Mouse (Mus musculus) liver, embryonic 11.5 days (tissue): Measurements from ENCODE around the gene Scnm1. TPM values are rescaled to one million over a fixed set of nuclear protein-coding genes. Genes with fewer than 3 reads are reported as not detected.

Source experiments
- ATAC-seq: fragments of 200-750 bp; cut with Nextera tagmentation; replicated peaks from 2 replicates; pipeline ENCODE4 v1.8.0; 2017; ENCODE audit warnings: moderate number of reproducible peaks, mild to moderate bottlenecking, moderate TSS enrichment, moderate library complexity; ENCODE audit not compliant: low FRiP score
- DNase-seq: peaks from one replicate; pipeline ENCODE4 v3.0.0-alpha.2; 2017; ENCODE audit warnings: low spot score
- H3K27ac ChIP-seq: fragments of 300-500 bp; sonication (generic); 2 replicates; pipeline ENCODE4 v1.5.1; 2014; ENCODE audit warnings: mild to moderate bottlenecking, low read depth, low read length, control low read depth
- H3K27me3 ChIP-seq: fragments of 300-500 bp; sonication (generic); replicated peaks from 2 replicates; pipeline ENCODE4 v1.6.1; 2014; ENCODE audit warnings: low read length, mixed read lengths; ENCODE audit not compliant: control insufficient read depth, insufficient read depth
- H3K36me3 ChIP-seq: fragments of 300-500 bp; sonication (generic); 2 replicates; pipeline ENCODE4 v1.6.1; 2014; ENCODE audit warnings: mild to moderate bottlenecking, low read length, moderate library complexity, mixed read lengths; ENCODE audit not compliant: control insufficient read depth, insufficient read depth
- H3K4me1 ChIP-seq: fragments of 300-500 bp; sonication (generic); replicated peaks from 2 replicates; pipeline ENCODE4 v1.6.1; 2014; ENCODE audit warnings: low read length, mixed read lengths; ENCODE audit not compliant: control insufficient read depth, insufficient read depth
- H3K4me2 ChIP-seq: fragments of 300-500 bp; sonication (generic); 2 replicates; pipeline ENCODE4 v1.6.1; 2014; ENCODE audit warnings: mild to moderate bottlenecking, control low read depth, moderate library complexity
- H3K4me3 ChIP-seq: fragments of 300-500 bp; sonication (generic); 2 replicates; pipeline ENCODE4 v1.5.1; 2014; ENCODE audit warnings: low read depth, low read length, control low read depth
- H3K9ac ChIP-seq: fragments of 300-500 bp; sonication (generic); 2 replicates; pipeline ENCODE4 v1.6.1; 2014; ENCODE audit warnings: low read depth, low read length, control low read depth
- H3K9me3 ChIP-seq: fragments of 300-500 bp; sonication (generic); 2 replicates; pipeline ENCODE4 v1.6.1; 2016; ENCODE audit warnings: low read length, inconsistent platforms, mixed read lengths; ENCODE audit not compliant: control insufficient read depth
- WGBS: fragments of 180-500 bp; shearing (Covaris S2); extraction: QIAGEN DNeasy Blood & Tissue Kit; methylation state at CpG from one replicate; pipeline ENCODE4 v1.1.7; 2014; 5-methylcytosine and 5-hydroxymethylcytosine counted together
- polyA plus RNA-seq: library from polyadenylated mRNA; unstranded; fragments of >200 nt; fragmentation: Nextera tagmentation; extraction: Ambion mirVana; gene quantifications from 2 replicates; pipeline ENCODE4 v1.2.1, GENCODE M21; 2014

The Scnm1 gene
- polyA plus RNA-seq, 1 experiment from 2014 or later = 58.5 TPM

DNA sequence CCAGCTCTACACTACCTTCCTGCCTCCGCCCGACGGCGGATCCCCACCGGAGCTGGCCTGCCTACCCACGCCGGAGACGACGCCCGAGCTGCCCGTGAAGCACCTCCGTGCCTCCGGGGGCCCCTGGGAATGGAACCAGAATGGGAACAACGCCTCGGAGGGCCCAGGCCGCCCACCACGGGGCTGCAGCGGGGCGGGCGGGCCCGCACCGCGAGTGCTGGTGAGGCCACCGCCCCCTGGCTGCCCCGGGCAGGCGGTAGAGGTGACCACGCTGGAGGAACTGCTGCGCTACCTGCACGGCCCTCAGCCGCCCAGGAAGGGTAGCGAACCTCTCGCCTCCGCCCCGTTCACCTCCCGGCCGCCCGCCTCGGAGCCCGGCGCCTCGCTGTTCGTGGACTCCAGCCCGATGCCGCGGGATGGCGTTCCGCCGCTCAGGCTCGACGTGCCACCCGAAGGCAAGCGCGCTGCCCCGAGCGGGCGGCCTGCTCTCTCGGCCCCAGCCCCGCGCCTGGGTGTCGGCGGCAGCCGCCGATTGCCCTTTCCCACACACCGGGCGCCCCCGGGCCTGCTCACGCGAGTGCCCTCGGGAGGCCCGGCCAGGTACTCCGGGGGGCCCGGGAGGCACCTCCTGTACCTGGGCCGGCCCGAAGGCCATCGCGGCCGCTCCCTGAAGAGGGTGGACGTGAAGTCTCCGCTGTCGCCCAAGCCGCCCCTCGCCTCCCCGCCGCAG lies 38.9 kb upstream of the Scnm1 start:
- ATAC-seq (0 out of 2 replicates have a peak, but pooled peaks have one; percentile 11), DNase-seq (peak; percentile 47)
- peak overlapping the region; percentile 67 for H3K4me2 ChIP-seq
- H3K36me3 ChIP-seq = peaks cover 3% of the 10 kb centered on the region; the same call in 1 of the 2 replicates
- H3K4me1 ChIP-seq = peaks cover 12% of the 10 kb centered on the region
- H3K4me3 ChIP-seq = peak overlapping the region; percentile 44
- H3K9me3 ChIP-seq = no peaks in the 10 kb centered on the region
- H3K27ac ChIP-seq = no peak overlapping the region
- H3K27me3 ChIP-seq = peaks cover 47% of the 10 kb centered on the region
- H3K9ac ChIP-seq = no peak overlapping the region
- 16% methylated on average over 80 of the region's 84 CpGs for whole genome bisulfite sequencing

DNA sequence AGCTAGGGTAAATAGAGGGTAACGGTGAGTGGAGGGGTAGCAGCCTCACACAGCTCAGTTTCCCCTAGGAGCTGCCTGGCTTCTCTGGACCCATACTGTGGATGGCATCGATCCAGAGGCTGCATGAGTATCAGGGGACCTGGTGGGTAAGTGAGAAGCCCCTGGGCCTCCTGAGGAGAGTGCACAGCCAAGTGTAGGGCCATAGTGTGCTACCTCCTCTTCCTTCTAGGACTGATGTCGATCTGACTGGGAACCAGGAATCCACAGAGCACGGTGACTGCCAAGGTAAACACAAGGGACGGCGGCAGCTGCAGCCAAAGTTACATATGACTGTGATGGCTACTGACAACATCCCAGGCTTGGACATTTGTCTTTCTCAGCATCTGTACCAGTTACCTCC lies 37.3 kb upstream of the Scnm1 start:
- Histone ChIP-seq H3K4me3 (no peak overlapping the region), H3K4me1 (peaks cover 12% of the 10 kb centered on the region), H3K27me3 (peaks cover 47% of the 10 kb centered on the region), H3K9me3 (no peaks in the 10 kb centered on the region), H3K36me3 (peaks cover 3% of the 10 kb centered on the region; the same call in 1 of the 2 replicates), H3K4me2 (no peak overlapping the region), H3K9ac (no peak overlapping the region), H3K27ac (no peak overlapping the region)
- DNase-seq (no peak), ATAC-seq (no peak)
- WGBS = 69% methylated on average over 6 of the region's 6 CpGs

DNA sequence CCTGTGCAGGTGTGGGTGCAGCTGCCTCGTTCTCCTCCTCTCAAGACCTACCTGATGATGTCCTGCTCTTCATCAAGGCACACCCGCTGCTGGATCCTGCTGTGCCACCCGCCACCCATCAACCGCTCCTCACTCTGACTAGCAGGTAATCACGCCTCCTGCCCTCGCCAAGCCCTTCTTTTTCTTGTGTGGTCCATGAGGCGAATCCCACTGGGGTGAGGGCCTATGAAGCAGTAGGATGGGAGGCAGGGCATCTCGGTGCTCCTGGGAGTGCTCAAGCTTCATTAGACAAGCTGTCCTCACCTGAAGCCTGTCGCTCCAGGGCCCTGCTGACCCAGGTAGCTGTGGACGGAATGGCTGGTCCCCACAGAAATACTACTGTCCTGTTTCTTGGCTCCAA lies 36.2 kb upstream of the Scnm1 start:
- Histone ChIP-seq H3K9ac (no peak overlapping the region), H3K27ac (no peak overlapping the region), H3K4me2 (no peak overlapping the region), H3K4me3 (no peak overlapping the region), H3K27me3 (peaks cover 47% of the 10 kb centered on the region), H3K4me1 (peaks cover 13% of the 10 kb centered on the region), H3K9me3 (no peaks in the 10 kb centered on the region), H3K36me3 (peaks cover 3% of the 10 kb centered on the region; the same call in 1 of the 2 replicates)
- 84% methylated on average over 10 of the region's 10 CpGs for WGBS
- ATAC-seq (no peak), DNase-seq (no peak)

DNA sequence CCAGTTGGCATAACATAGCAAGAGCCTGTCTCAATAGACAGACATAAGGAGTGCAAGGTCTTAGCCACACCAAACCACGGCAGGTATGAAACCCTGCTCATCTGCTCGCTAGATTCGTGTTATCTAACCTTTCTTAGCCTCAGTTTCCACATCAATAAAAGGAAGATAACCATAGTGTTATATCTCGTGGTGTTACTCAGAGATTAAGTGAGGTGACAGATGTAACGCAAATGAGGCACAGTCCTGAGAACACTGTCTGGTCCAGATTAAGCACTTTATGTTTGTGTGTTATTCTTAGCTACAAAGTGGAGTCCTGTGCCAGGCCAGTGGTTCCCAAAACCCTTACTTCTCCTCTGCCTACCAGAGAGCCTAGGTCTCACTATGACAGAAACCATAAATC lies 31.0 kb upstream of the Scnm1 start:
- DNase-seq (no peak), ATAC-seq (no peak)
- Histone ChIP-seq H3K27ac (no peak overlapping the region), H3K4me1 (peaks cover 10% of the 10 kb centered on the region), H3K4me2 (no peak overlapping the region), H3K36me3 (no peaks in the 10 kb centered on the region), H3K4me3 (no peak overlapping the region), H3K9ac (no peak overlapping the region), H3K9me3 (no peaks in the 10 kb centered on the region), H3K27me3 (peaks cover 40% of the 10 kb centered on the region)
- 57% methylated on average over 5 of the region's 5 CpGs for WGBS

DNA sequence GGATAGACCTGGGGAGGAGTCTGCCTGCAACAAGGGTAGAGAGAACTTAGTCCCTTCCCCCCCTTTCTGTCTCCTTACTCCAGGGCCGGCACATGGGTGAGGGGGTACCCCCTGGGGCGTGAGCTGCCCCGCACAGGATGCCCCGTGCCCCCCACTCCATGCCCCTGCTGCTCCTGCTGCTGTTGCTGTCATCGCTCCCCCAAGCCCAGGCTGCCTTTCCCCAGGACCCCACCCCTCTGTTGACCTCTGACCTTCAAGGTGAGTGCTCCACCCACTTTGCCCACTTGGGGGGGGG lies 30.4 kb upstream of the Scnm1 start:
- DNase-seq (no peak), ATAC-seq (no peak)
- H3K27ac ChIP-seq = no peak overlapping the region
- H3K4me1 ChIP-seq = peaks cover 15% of the 10 kb centered on the region
- H3K36me3 ChIP-seq = no peaks in the 10 kb centered on the region
- no peak overlapping the region for H3K4me2 ChIP-seq
- H3K27me3 ChIP-seq = peaks cover 39% of the 10 kb centered on the region
- H3K9me3 ChIP-seq = no peaks in the 10 kb centered on the region
- H3K4me3 ChIP-seq = no peak overlapping the region
- 70% methylated on average over 5 of the region's 5 CpGs for WGBS
- no peak overlapping the region for H3K9ac ChIP-seq

DNA sequence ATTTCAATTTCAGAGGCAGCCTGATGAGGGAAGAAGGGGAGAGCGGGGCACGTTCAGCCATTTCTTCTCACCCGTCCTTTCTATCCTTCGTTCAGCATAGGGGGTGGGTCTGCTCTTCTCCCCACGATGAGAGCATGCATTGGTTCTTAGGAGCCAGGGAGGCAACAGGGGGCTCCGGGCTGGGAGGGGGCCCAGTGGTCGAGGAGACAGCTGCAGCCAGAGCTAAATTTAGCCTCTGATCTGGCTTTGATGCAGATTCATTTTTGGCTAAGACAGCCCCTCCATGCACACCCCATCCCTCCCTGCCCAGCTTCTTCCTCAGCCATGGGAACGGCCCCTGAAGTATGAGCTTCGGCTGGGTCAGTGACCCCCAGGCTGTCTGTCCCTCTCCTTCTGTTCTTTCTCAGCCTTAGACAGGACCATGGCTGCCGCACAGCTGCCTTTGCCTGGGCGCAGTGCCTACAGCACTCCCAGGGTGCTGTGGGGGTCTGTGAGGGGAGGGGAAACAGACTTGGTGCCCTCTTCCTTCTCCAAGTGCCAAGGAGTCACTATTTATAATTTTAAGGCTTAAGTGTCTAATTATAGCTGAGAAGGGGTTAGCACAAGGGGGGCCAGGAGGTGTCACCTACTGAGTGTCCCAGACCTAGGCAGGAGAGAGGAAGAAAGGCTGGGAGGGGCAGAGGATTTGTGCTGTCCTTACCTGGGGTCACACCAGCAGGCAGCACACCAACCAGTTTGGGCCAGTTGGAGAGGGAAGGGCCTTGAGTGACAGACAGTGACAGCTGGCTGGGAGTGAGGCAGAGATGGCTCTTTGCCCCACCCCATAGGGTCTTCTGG lies 29.8 kb upstream of the Scnm1 start:
- WGBS = 53% methylated on average over 11 of the region's 11 CpGs
- Histone ChIP-seq H3K4me2 (no peak overlapping the region), H3K9me3 (no peaks in the 10 kb centered on the region), H3K4me1 (peaks cover 15% of the 10 kb centered on the region), H3K9ac (no peak overlapping the region), H3K4me3 (no peak overlapping the region), H3K27me3 (peaks cover 37% of the 10 kb centered on the region), H3K36me3 (no peaks in the 10 kb centered on the region), H3K27ac (no peak overlapping the region)
- ATAC-seq (no peak), DNase-seq (no peak)

DNA sequence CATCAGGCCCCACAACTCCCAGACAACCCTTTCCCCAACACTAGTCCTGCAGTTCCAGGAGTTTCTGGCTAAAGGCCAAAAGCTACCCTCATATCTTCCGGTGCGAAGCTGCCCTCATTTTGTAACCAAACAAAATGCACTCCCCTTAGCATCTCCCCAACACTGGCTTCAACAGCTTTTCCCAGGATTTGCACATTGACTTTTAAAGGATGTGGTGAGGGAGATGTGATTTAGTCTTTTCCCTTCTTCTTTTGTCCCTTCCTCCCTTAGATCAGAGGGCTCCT lies 28.5 kb upstream of the Scnm1 start:
- Histone ChIP-seq H3K27ac (no peak overlapping the region), H3K36me3 (no peaks in the 10 kb centered on the region), H3K4me1 (peaks cover 15% of the 10 kb centered on the region), H3K9ac (no peak overlapping the region), H3K4me3 (no peak overlapping the region), H3K9me3 (no peaks in the 10 kb centered on the region), H3K27me3 (peaks cover 37% of the 10 kb centered on the region), H3K4me2 (peak overlapping the region; percentile 99; the same call in 1 of the 2 replicates)
- 51% methylated on average over 2 of the region's 2 CpGs for WGBS
- no peak for DNase-seq
- no peak for ATAC-seq

DNA sequence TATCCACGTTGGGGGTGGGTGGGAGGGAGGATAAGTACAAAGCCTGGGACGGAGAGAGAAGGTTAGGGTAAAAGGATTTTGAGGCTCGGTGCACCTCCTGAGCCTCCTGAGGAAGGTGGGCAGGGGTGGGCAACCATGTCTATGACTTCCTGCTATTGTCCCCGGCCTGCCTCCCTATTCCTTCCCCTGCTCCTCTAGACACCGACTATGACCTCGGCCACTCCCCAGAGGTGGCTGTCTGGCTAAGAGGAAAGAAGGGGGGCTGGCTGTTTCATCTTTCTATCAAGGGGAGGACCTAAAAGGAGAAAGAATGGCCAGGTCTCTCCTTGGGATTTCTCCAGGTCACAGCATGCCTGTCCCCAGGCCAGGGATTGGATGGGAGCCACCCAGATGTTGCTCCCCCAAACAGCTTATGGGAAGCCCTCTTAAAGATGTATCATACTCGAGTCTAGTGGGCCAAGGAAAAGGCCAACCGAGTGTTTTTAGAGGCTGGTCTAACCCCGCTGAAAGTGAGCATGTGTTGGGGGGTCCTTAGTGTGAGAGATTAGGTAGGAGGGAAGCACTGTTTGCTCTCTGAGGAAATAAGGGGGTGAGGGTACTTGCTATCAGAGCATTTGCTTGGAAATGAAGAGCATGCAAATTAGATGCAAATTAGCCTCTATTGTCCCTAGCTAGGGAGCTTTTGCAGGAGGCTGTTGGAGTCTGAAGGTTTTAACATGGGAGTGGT lies 28.0 kb upstream of the Scnm1 start:
- no peak for ATAC-seq
- no peaks in the 10 kb centered on the region for H3K9me3 ChIP-seq
- H3K27me3 ChIP-seq = peaks cover 37% of the 10 kb centered on the region
- H3K9ac ChIP-seq = no peak overlapping the region
- peak overlapping the region; percentile 72 for H3K4me3 ChIP-seq
- no peak for DNase-seq
- no peak overlapping the region for H3K27ac ChIP-seq
- peak overlapping the region; percentile 99 for H3K4me2 ChIP-seq
- H3K36me3 ChIP-seq = no peaks in the 10 kb centered on the region
- WGBS = 12% methylated on average over 9 of the region's 9 CpGs
- H3K4me1 ChIP-seq = peaks cover 15% of the 10 kb centered on the region
